Comparison of ENCODE assay signal across 20 mouse cellular contexts in the genomic region with DNA sequence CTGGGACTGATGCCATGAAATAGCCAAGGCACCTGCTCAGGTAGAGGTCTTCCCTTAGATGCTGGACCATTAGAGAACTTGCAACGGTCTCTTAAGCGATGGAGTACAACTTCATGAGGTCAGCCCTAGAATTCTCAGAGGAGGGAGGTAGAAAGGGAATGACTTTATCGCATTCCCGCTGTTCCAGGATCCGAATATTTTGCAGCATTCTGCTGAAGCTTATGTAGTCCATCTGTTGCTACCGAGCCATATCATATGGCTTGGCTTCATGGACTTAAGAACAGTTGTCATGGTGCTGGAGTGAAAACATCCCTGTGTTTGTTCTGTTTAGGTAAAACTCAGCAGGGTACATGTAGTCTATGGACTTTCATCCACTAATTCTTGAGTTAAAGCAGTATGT.
DNase-seq lines count a peak whose midpoint lies in the region; ATAC-seq lines count a peak whose summit lies in the region.
"Had no signal": no experiment of that assay in that cellular context is flagged by ENCODE, and none has a peak within 500 bp of the region (broad histone marks: within the 10 kb centered on the region; RNA-seq: fewer than 3 reads in every experiment).

No protein-coding gene starts in this region.

- DNase-seq in cerebellum, postnatal 14 days = no peak
- DNase-seq in cerebellum, adult 9-11 months = peak; percentile 41
- no peak for DNase-seq in cerebellum, postnatal 4 days (ENCODE audit: low spot score in 2 of 2)
- peak; percentile 27 for DNase-seq in layer of hippocampus, adult 11-12 months (ENCODE audit: low spot score)
- no peak for DNase-seq in layer of hippocampus, adult 9-10 months (ENCODE audit: low spot score)
- DNase-seq in brain, adult 2 months (ENCODE audit: low read depth, low spot score) = peak; percentile 84
- no peak for DNase-seq in retina, embryonic 14.5 days (ENCODE audit: low spot score)
- DNase-seq: adrenal gland, adult 8-10 months; gastrocnemius, postnatal 10 days; heart, postnatal 14 days; kidney, adult 18-20 months; kidney, postnatal 25 days; left cerebral cortex, postnatal 4 days; liver, postnatal 0 days; lung, postnatal 36 days; right cerebral cortex, postnatal 14 days had no signal

- ATAC-seq in cerebellum, adult (ENCODE audit: insufficient number of reproducible peaks, low FRiP score, low TSS enrichment) = peak; percentile 54; the same call in 1 of the 2 replicates
- ATAC-seq: hindbrain, embryonic 16.5 days; liver, embryonic 12.5 days; liver, postnatal 0 days; midbrain, embryonic 16.5 days had no signal

Comparison
In these comparisons a context has a peak if more than half of its experiments do, and no peak if none do; other contexts are left out.
1. DNase-seq: peak in cerebellum, adult 9-11 months (single experiment), layer of hippocampus, adult 11-12 months (single experiment) and brain, adult 2 months (single experiment); none in cerebellum, postnatal 14 days (0 of 2), cerebellum, postnatal 4 days (0 of 2), layer of hippocampus, adult 9-10 months (single experiment) and retina, embryonic 14.5 days (single experiment).